Mouse (Mus musculus) adipocyte (in vitro differentiated cells): Measurements from ENCODE around the gene Prkce.
"Not testable (repeated sequence)": the region's sequence is repeated elsewhere in the genome, so short reads cannot be mapped to it uniquely, and the experiment has no call there.

Source experiments
- DNase-seq: peaks from one replicate; pipeline ENCODE4 v3.0.0-alpha.2; 2016; ENCODE audit warnings: low spot score

The Prkce gene

DNA sequence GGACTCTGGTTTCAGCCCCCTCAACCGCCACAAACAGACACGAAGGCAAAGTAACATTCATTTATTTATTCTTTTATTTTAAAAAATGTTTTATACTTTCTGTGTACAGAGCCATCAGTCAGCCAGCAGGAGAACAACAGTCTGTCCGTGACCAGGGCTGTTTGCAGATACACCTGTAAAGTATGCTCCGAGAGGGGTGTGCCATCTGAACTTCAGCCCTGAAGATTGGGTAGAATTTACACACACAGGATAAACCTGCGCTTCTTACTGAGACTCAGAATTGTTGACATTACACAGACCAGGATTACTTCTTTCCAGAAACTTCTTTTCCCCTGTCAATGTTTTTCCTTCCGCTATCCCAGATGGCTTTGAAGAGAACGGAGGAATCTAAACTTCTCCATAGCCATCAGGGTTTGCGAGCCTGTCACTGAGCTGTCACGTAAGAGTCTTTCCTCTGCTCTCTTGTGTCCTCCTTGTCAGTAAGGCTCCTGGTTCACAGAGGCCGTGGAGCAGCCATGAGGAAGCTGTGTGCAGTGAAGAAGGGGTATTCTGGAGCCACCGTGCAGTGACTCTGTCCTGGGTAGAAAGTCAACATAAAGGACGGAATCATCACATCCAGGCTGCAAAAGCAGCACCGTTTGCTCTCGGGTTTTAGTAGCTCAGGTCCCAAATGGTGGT is 286.2 kb downstream of the Prkce start:
- DNase-seq: no peak

DNA sequence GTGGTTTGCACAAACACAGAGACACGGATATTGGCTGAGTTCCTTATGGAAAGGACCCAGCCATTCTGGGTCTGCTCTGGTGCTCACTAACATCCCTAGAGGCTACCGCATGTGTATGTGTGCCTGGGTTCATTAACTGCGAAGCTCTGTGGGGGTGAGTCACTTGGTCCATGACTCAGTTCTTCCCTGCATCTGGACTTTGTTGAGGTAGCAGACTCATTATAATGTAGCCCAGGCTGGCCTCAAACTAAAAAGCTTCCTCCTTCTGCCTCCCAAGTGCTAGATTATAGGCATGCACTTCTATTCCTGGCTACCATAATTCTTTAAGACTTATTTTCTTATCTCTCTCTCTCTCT is 286.7 kb downstream of the Prkce start:
- peak; percentile 24 for DNase-seq

DNA sequence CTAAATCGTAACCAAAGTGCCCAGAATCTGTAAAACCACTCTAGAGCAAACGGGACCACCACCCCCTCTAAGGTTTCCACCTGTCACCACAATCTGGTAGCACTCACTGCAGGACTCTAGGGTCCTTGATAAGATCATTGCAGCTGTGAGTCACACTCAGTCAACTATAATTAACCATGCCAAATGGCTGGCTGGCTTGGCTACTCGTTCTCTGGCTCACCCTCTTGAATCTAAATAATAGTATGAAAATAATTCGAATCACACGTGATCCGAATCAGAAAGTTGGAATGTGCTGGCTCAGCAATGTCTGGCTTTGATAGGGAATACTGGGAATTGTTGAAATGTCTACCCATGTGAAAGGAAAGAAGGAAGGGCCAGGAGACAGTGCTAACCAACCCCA is 288.9 kb downstream of the Prkce start:
- DNase-seq: no peak

DNA sequence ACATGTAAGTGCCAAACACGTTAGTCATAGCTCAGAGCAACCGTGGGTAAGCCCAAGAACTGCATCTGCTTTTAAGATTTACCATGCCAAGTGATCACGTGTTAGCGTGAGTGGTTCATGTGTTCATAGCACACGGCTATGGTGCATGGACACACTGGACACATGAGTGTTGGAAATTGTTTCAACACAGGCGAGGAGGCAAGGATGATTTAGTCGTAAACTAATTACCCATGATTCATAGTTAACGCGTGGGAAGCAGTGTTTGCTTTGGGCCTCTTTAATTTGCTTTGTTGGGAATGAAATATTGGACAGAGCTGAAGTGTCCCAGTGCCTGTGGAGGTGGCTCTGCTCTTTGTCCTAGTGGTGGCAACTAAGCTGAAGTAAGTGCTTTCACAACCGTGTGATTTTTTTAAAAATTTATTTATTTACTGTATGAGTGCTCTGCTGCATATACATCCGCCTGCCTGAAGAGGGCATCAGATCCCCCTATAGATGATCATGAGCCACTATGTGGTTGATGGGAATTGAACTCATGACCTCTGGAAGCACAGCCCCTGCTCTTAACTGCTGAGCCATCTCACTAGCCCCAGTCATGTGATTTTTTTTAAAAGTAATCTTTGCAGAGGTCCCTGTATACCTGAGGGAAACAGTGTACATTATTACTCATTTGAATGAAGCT is 290.9 kb downstream of the Prkce start:
- peak; percentile 34 for DNase-seq

DNA sequence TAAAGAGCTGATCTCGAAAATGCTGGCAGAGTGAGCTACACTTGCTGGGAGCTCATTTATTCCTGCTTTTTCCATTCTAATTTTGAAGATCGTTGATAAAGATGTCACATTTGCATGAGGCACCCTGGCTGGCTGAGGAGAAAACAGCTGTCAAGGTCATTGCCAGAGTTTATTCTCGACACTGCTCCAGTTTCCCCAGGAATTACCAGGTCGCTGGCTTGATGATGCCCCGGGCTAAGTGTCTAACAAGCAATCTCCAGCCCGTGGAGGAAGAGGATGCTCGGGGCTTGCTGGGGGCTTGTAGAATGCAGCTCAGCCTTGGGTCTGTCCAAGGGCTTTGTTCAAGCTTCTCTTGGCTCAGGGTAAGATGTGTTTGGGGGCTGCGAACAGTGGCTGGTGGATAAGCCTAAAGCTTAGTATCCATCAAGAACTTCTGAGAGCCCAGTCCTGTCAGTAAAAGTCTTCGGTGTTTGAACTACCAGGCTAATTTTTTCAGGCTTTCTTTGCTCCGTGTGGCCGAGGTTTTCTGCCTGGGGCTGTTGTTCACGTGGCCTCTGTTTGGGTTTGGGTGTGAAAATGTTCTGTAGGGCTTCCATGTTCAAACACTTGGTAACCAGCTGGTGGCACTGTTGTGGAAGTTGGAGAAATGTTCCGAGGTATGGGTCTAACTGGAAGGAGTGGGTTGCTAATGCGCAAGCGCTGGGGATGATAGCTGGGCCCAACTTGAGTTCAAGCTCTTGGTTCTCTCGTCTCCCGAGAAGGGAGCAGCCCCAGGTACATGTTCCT is 293.3 kb downstream of the Prkce start:
- DNase-seq: no peak

DNA sequence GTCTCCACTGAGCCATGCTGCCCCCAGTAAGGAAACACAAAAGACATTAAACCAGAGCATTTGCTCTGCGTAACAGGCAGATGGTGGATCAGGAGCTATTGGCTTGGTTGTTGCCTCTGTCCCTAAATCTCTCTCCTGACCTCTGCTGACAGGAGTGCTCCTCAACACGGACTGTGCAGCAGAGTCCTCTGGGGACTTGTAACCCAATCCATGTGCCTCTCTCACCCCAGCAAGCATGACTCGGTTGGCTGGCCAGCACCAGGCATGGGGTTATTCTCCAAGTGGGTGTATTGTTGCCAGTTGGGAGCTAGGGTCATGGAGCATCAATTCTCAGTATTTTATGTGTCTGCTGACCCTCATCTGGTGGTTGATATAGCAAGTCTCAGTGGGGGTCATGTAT is 295.8 kb downstream of the Prkce start:
- peak; percentile 88 for DNase-seq

DNA sequence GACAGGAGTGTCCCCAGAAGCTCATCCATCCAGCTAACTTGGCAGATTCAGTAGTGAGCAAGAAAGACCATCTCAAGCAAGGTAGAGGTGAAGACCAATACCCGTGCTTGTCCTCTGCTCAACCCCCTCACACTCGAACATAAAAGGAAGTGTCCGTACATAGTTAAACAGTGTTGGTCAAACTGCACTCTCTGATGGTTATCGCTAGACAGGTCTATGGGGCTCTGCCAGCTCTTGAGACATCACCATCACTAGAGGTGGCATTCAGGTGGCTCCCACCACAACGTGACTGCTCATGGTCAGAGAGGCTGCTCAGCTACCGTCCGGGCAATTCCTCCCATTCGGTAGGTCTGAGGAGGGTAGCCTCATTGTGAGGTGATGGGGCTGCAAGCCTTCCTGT is 296.6 kb downstream of the Prkce start:
- no peak for DNase-seq

DNA sequence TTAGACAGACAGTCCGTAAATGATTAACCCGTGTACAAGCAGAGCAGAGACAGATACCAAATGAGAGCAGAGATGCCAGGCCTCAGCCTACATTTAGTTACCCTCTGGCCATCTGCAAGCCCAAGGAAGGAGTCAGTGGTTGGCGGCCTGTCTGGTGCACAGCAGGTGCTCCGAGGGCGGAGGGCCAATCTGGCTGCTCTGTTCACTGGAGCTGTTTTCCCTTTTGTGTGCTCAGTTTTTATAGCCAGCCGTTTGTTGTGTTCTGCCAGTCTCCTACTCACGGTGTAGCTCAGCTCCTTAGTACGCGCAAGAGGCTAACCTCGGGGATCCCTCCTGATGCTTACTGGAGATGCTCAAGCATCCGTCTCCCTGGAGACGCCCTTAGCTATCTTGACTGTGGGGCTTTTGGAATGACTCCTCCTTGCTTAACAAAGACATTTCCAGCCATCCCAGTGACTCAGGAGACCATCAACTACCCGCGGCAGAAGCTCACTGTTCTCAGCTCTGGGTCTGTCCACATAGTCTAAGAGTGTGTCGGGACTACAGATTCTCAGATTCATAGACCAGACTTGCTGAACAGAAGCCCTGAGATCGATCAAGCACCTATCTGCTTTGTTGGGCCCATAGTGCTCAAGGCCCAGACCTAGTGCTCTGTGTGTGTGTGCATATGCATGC is 297.2 kb downstream of the Prkce start:
- no peak for DNase-seq

DNA sequence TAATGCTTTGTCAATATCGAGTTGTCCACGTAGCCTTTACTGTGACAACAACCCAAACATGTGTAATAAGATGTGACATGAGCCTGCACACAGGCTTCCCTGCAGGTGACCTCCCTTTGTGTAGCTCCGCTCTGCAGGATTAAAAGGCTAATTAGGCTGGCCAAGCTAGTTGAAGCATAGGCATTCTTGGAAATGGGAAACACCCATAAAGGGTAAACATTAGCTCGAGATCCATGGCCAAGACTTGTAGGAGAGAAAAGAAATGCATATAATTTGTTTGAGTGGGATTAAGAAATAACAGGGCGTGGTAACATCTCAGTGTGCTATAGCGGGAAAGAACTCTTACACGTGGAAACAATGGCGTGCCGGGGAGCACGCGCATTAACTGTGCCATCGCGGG is 298.3 kb downstream of the Prkce start:
- no peak for DNase-seq

DNA sequence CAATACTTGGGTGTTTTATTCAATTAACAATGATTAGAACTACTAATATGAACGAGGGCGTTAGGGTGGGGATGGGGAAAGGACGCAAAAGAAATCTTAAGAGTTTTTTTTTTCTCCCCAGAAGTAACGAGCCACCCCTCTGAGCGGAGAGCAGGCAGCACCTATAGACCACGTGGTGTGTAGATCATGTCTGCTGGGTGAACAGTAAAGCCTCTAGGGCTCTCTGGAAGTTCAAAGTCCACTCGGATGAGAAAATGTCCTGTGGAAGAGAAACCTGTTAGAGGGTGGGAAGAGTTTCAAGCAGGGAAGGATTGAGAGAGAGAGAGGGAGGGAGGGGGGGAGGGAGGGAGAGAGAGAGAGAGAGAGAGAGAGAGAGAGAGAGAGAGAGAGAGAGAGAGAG is 298.8 kb downstream of the Prkce start:
- no peak for DNase-seq

DNA sequence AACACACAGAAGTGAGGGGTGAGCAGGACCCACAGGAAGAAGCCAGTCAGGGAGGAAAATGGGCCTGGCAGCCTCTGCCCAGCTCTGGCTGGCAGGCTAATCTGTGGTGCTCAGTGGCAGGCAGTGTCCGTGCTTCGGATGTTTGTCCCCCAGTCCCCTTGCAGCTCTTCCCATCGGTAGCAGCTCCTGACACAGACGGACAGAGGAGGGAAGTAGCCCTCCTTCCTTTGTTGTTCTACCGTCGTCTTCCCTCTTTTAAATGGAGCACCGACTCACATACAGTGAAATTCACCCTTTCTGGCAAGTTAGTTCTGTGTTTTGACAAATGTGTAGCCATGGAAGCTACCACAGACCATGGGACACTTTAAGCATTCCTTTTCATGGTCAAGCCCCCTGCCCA is 299.3 kb downstream of the Prkce start:
- no peak for DNase-seq

DNA sequence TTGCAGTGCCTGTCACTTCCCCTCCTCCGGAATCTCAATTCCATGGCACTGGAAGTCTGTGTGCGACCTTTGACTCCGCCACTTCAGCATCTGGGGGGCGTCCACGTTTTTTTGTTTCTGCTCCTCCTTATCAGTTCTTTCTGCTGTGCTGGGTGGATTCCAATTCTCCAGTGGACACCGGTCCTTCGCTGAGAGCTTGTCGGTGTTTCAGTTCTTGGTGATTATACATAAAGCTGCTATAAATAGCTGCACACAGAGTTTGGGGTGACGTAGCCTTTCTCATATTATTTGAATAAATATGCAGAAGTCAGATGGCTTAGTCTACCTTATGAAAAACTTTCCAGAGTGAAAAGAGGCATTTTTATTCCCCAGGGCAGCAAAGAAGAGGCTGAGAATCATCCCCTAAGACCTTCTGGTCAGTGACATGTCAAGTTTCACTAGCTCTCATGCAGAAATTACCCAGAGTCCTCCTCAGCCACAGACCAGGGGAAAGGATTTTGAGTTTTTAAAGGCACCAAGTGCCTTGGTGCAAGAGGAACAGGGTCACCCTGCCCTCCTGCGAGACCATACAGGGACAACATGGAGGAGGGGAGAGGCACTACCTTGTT is 299.8 kb downstream of the Prkce start:
- DNase-seq: no peak

DNA sequence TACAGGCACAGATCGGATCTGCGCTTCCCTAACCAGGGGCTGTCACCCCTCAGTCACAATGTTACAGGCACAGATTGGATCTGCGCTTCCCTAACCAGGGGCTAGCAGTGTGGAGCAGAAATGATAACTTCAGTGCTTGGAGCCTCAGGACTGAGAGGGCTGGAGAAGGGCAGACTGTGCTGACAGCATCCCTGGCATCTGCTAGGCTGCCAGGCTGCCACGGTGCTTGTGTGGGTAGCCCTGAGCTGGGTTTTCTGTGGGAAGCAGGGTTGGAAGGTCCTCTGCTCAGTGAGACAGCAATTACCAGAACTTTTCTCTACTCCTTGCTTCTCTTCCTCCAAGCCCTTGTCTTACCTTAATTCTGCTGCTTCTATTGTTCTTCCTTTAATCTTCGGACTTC is 300.4 kb downstream of the Prkce start:
- no peak for DNase-seq

DNA sequence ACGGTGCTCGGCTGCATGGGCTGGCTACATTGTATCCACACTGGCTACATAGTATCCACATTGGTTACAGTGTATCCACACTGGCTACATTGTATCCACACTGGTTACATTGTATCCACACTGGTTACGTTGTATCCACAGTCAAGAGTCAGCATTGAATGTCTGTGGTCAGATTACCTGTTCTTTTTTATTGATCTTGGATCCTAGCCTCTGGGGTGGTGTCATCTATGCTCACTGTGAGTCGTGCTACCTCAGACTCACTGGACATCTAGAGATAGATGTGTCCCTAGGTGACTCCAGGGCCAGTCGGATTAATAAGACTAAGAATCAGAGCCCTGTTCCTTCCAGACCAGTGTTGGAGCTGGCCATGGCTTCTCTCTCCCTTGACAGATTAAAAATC is 302.6 kb downstream of the Prkce start:
- no peak for DNase-seq

DNA sequence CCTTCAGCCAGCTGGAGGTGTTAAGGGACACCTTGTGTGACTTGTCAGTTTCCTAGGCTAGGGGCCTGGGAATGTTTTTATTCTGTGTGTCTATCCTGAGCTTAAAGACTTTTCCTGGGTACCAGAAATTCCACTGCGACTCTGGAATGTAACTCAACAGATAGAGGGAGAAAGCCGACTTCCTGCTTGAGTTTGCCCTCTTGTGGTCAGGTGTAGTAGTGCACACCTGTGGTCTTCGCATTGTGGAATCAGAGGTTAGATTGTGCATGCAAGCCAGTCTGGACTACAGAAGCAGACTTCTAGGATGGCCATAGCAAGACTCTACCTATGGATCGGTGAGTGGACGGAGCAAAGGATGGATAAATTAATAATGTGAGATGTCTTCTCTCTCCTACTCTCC is 304.1 kb downstream of the Prkce start:
- no peak for DNase-seq

DNA sequence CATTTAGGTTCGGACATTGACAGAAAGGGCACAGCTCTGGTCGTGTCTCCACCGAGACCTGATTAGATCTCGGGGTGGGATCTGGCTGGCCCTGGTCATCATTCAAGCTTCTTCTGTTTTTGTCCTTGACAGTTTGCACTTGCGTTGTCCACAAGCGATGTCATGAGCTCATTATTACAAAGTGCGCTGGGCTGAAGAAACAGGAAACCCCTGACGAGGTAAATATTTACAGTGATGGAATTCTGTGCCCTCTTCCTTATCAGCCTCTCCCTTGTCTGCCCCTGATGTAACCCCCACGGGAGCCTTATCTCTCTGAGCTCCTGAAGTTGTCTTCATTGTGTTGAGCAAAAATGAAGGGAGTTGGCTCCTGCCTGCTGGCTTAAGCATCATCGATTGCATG is 309.1 kb downstream of the Prkce start:
- no peak for DNase-seq

DNA sequence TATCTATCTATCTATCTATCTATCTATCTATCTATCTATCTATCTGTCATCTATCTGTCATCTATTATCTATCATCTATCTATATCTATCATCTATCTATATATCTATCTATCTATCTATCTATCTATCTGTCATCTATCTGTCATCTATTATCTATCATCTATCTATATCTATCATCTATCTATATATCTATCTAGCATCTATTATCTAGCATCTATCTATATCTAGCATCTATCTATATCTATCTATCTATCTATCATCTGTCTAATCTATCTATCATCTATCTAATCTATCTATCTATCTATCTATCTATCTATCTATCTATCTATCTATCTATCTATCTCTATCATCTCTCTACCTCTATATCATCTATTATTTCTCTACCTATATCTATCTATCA is 309.8 kb downstream of the Prkce start:
- not testable (repeated sequence) for DNase-seq

DNA sequence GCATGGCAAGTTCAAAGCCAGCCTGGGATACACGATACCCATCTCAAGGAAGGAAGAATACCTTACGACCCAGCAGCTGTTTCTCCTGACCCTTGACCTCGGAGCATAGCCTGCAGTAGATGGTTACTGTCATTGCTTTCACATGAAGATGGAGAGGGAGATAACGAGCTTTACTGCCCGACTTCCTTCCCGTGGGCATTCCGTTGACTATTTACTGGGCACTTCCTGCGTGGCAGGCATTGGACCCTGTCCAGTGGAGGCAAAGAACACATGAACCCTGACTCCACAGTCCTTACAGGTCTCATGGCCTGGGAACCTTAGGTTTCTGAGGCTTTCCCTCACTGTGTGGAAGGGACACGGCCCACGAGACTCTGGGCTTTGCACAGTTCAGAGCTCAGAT is 311.8 kb downstream of the Prkce start:
- DNase-seq: no peak

DNA sequence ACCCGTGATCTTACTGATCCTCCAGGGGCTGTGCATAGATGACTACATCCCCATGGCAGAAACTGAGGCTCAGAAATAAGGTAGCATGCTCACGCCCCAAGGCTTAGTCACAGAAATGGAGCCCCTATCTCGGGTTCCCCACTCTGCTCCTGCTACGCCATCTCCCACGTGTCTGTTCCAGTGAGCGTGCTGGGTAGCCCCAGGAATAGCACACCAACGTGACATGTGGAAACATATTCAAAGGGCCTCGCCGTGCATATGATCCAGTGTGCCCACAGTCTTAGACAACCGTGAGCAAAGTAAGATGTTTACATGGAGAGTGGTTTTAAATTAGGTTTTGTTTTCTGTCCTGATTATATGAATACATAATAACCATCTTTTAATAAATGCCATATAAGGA is 315.1 kb downstream of the Prkce start:
- no peak for DNase-seq

DNA sequence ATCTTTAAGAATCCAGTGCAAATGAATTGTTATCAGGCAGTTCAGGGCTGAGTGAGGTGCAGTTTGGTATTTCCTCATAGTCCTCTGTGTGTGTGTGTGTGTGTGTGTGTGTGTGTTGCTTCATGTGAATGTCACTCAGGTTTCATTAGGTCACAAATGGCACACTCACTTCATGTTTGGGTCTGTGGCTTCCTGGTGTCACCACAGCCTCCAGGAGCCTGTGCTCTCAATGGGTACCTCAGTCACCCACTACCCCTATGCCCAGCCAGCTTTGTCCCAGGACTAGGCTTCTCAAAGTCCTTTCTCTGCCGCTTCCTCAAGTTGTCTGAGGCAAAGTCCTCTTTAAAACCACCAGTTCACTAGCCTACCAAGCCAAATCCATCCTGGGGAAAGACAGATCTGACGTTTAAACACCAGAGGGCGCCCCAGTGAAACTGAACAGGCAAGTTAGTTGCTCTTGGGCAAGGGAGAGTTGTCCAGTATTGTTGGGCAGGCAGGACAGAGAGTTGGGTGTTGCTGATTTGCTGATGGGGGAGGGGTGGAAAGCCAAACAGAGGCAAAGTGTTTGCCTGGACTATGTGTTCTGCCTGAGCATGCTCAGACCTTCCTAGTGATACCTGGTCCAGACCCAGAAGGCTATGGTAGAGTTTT is 316.6 kb downstream of the Prkce start:
- DNase-seq: peak; percentile 96

DNA sequence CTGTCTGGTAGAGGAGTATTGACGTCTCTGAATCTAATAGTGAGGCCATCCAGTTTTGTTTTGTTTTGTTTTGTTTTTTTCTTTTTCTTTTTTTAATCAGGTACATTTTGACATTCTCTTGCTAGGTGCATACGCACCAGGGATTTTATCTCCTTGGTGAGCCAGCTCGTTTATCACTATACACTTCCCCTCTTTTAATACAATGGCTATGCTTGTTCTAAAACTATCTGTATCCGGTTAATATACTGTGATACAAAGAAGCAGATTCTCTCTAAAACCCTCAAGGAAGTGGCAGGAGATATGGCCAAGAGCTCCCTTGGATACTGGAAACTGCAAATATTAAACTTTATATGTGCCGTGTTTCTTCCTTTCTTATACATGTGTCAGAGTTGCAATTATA is 319.1 kb downstream of the Prkce start:
- no peak for DNase-seq

DNA sequence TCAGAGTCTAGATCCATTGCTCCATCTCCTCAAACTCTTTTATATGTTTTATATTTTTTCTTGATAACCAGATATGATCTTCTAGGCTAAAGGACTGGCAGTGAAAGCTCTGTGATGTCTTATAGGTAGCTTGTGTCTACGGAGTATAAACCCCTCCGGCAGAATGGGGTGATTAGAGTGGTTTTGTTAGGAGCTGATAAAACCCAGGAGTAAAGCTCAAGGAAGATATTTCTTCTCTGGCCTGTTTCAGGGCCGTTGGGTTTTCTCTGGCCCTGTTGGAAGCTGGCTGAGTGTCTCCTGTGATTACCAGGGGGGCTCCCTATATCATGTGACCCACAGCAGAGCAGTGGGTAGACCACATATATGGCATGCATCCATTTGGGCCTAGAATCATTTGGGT is 319.9 kb downstream of the Prkce start:
- DNase-seq: no peak
